Comparison of ENCODE assay signal across 8 mouse cellular contexts in the genomic region with DNA sequence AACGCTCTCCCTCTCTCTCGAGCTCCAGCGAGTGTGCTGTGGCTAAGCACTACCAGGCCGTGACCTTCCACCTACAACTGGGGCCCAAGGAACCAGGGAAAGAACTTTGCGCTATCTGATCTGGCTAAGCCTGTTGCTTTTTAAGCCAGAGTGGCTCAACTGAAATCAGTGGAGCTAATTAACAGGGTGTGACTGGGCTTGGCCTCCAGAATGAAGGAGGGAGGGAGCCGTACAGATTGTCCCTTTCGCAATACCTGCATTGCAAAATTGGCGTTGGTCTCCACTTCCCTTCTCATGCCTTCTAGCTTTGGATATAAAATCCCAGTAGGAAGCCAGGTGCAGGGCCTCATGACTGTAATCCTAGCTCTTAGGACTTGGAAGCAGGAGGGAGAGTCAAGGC. TPM values are rescaled to one million over a fixed set of nuclear protein-coding genes. Genes with fewer than 3 reads are reported as not detected.
A peak's percentile ranks its signal among the peaks of the same experiment; 100 is the strongest.
DNase-seq lines count a peak whose midpoint lies in the region; ATAC-seq and TF ChIP-seq lines count a peak whose summit lies in the region.
"Had no signal": no experiment of that assay in that cellular context is flagged by ENCODE, and none has a peak within 500 bp of the region (broad histone marks: within the 10 kb centered on the region; RNA-seq: fewer than 3 reads in every experiment).

No protein-coding gene starts in this region.

- H3K27me3 ChIP-seq in kidney, postnatal 0 days (ENCODE audit: insufficient read depth, low read length), result no peaks in the 10 kb centered on the region
- no peaks in the 10 kb centered on the region for H3K27me3 ChIP-seq in small intestine, adult 2 months (ENCODE audit: control insufficient read depth, insufficient read depth, low read length)
- no peaks in the 10 kb centered on the region for H3K27me3 ChIP-seq in forebrain, postnatal 0 days (ENCODE audit: insufficient read depth, low read length)

- intact Hi-C loops in gastrocnemius, postnatal 14 days (cut with DNase I; ENCODE audit: low total_unique reads), result no loop called here
- intact Hi-C loops in left cerebral cortex, postnatal 10 days (cut with DNase I), result no loop called here

- no peak for TF ChIP-seq CTCF in kidney, postnatal 0 days (IDR thresholded peaks at IDR 0.05; ENCODE audit: low read depth)
- TF ChIP-seq CTCF in small intestine, adult 2 months (IDR thresholded peaks at IDR 0.05; ENCODE audit: extremely low read depth, insufficient read length, insufficient replicate concordance, low read depth, low read length), result no peak
- TF ChIP-seq CTCF in forebrain, postnatal 0 days (IDR thresholded peaks at IDR 0.05; ENCODE audit: low read depth), result no peak

- WGBS in kidney, postnatal 0 days, result 36% methylated on average over 8 of the region's 8 CpGs
- 28% methylated on average over 8 of the region's 8 CpGs for whole genome bisulfite sequencing in small intestine, adult 2 months
- WGBS in forebrain, postnatal 0 days, result 81% methylated on average over 8 of the region's 8 CpGs

- no peak for TF ChIP-seq POLR2A in small intestine, adult 2 months (IDR thresholded peaks at IDR 0.05; ENCODE audit: low read depth, low read length)

- H3K36me3 ChIP-seq in kidney, postnatal 0 days (ENCODE audit: insufficient read depth, low read length), result no peaks in the 10 kb centered on the region
- no peaks in the 10 kb centered on the region for H3K36me3 ChIP-seq in small intestine, adult 2 months (ENCODE audit: control insufficient read depth, insufficient read depth, low read length)
- no peaks in the 10 kb centered on the region for H3K36me3 ChIP-seq in forebrain, postnatal 0 days (ENCODE audit: insufficient read depth)

- ATAC-seq in kidney, postnatal 0 days (replicated peaks; ENCODE audit: low FRiP score, low read depth), result peak; percentile 76
- no peak for ATAC-seq in forebrain, postnatal 0 days

- no peak overlapping the region for H3K27ac ChIP-seq in kidney, postnatal 0 days
- peak overlapping the region; percentile 82 for H3K27ac ChIP-seq in small intestine, adult 2 months (ENCODE audit: insufficient read depth, low read depth, low read length)
- no peak overlapping the region for H3K27ac ChIP-seq in forebrain, postnatal 0 days (ENCODE audit: low read depth, low read length)

- H3K4me3 ChIP-seq in kidney, postnatal 0 days (replicated peaks; ENCODE audit: low read depth, low read length), result no peak overlapping the region
- no peak overlapping the region for H3K4me3 ChIP-seq in small intestine, adult 2 months (ENCODE audit: low read depth, low read length)
- no peak overlapping the region for H3K4me3 ChIP-seq in forebrain, postnatal 0 days (ENCODE audit: low read depth, low read length)

- H3K9me3 ChIP-seq in kidney, postnatal 0 days (replicated peaks; ENCODE audit: low read length), result no peaks in the 10 kb centered on the region
- no peaks in the 10 kb centered on the region for H3K9me3 ChIP-seq in forebrain, postnatal 0 days (ENCODE audit: low read length)

- peak; percentile 84 for DNase-seq in adrenal gland, adult 2 months
- DNase-seq in gastrocnemius, postnatal 14 days, result peak; percentile 34
- peak; percentile 57 for DNase-seq in kidney, postnatal 0 days (ENCODE audit: low spot score)
- no peak for DNase-seq in Muller cell, postnatal 12 days (ENCODE audit: inconsistent ontology term)
- no peak for DNase-seq in left cerebral cortex, postnatal 10 days (ENCODE audit: extremely low spot score in 1 of 2, low spot score in 2 of 2)
- no peak for DNase-seq in forebrain, postnatal 0 days

- H3K9ac ChIP-seq in kidney, postnatal 0 days (ENCODE audit: low read depth, low read length), result no peak overlapping the region
- no peak overlapping the region for H3K9ac ChIP-seq in forebrain, postnatal 0 days

- no peaks in the 10 kb centered on the region for H3K4me1 ChIP-seq in kidney, postnatal 0 days (replicated peaks; ENCODE audit: insufficient read depth, low read length)
- H3K4me1 ChIP-seq in small intestine, adult 2 months (ENCODE audit: control insufficient read depth, insufficient read depth, insufficient read length, low read length), result peaks cover 24% of the 10 kb centered on the region; the same call in 1 of the 2 replicates
- no peaks in the 10 kb centered on the region for H3K4me1 ChIP-seq in forebrain, postnatal 0 days (ENCODE audit: insufficient read depth)

- no peak overlapping the region for H3K4me2 ChIP-seq in kidney, postnatal 0 days (ENCODE audit: low read length)
- no peak overlapping the region for H3K4me2 ChIP-seq in forebrain, postnatal 0 days (ENCODE audit: low read depth)

RNA-seq across cellular contexts. Expression of gene Pank3, which starts 18.7 kb away (rescaled TPM):
- total RNA-seq in adrenal gland, adult 2 months (2021), result 10 to 100 TPM; 70.8 to 70.9 TPM
- polyA plus RNA-seq in adrenal gland, adult 2 months (2012; rRNA removed), result 4.5 and 4.8 TPM in 2 replicates
- 10 to 100 TPM; 17.0 to 18.3 TPM for total RNA-seq in gastrocnemius, postnatal 14 days (2021)
- polyA plus RNA-seq in kidney, postnatal 0 days (2015; fragmentation: Nextera tagmentation; extraction: Ambion mirVana), result 12.8 and 13.3 TPM in 2 replicates
- 2.1 and 3.7 TPM in 2 replicates for polyA plus RNA-seq in small intestine, adult 2 months (2012; rRNA removed)
- total RNA-seq in left cerebral cortex, postnatal 10 days (2021), result 10 to 100 TPM; 56.5 to 57.0 TPM
- total RNA-seq in forebrain, postnatal 0 days (2014; rRNA removed), result 79.4 and 93.7 TPM in 2 replicates
- polyA plus RNA-seq in forebrain, postnatal 0 days (2015; fragmentation: Nextera tagmentation; extraction: Ambion mirVana), result 7.7 and 11.7 TPM in 2 replicates

RNA-seq across cellular contexts. Expression of gene Fbll1, which starts 48.1 kb away (rescaled TPM):
- total RNA-seq in adrenal gland, adult 2 months (2021), result not detected
- polyA plus RNA-seq in adrenal gland, adult 2 months (2012; rRNA removed), result 0.66 and 0.68 TPM in 2 replicates
- not detected for total RNA-seq in gastrocnemius, postnatal 14 days (2021)
- not detected in 2 replicates for polyA plus RNA-seq in kidney, postnatal 0 days (2015; fragmentation: Nextera tagmentation; extraction: Ambion mirVana)
- polyA plus RNA-seq in small intestine, adult 2 months (2012; rRNA removed), result 0.08 and 0.10 TPM in 2 replicates
- 10 to 100 TPM; 47.7 to 50.8 TPM for total RNA-seq in left cerebral cortex, postnatal 10 days (2021)
- 51.2 and 72.6 TPM in 2 replicates for total RNA-seq in forebrain, postnatal 0 days (2014; rRNA removed)
- polyA plus RNA-seq in forebrain, postnatal 0 days (2015; fragmentation: Nextera tagmentation; extraction: Ambion mirVana), result 32.9 and 35.4 TPM in 2 replicates
- total RNA-seq: neutrophil, adult 5-6 weeks had no signal

Comparison
In these comparisons a context has a peak if more than half of its experiments do, and no peak if none do; other contexts are left out.
1. DNase-seq: peak in adrenal gland, adult 2 months (single experiment), gastrocnemius, postnatal 14 days (single experiment) and kidney, postnatal 0 days (single experiment); none in Muller cell, postnatal 12 days (single experiment), left cerebral cortex, postnatal 10 days (0 of 2) and forebrain, postnatal 0 days (single experiment).
2. RNA of gene Fbll1, which starts 48.1 kb away (total RNA-seq): 51.2 to 72.6 TPM in forebrain, postnatal 0 days and 47.7 to 50.8 TPM in left cerebral cortex, postnatal 10 days; not detected in adrenal gland, adult 2 months and not detected in gastrocnemius, postnatal 14 days; every median in the first group is over 10 times any median in the second.